Mouse (Mus musculus): ENCODE results near the gene Rmnd1. TPM values are rescaled to one million over a fixed set of nuclear protein-coding genes. Genes with fewer than 3 reads are reported as not detected.

Gene Rmnd1
- total RNA-seq, 4 experiments from 2014 or later = 26.1 to 35.1 (median 30.8) TPM

DNA sequence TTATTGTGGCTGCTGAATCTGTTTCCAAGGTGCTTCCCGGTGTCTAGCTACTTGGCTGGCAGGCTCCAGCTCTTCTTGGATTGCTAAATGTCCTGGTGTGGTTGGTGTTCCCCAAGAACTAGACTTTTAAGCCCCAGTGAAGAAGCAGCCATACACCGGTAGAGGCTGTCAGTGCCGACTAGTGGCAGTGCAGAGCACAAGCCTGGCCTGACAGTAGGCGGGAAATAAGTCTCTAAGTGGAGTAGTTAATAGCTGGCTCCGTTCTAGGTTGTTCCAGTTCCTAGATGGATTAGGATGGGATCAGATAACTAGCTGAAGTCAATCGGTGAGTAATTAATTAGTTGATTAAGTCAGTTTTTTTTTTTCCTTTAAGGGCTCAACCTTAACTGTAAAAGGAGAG, 40.3 kb downstream of the Rmnd1 start:
- DNase-seq (ENCODE audit: low spot score in 2 of 2) = no peak

DNA sequence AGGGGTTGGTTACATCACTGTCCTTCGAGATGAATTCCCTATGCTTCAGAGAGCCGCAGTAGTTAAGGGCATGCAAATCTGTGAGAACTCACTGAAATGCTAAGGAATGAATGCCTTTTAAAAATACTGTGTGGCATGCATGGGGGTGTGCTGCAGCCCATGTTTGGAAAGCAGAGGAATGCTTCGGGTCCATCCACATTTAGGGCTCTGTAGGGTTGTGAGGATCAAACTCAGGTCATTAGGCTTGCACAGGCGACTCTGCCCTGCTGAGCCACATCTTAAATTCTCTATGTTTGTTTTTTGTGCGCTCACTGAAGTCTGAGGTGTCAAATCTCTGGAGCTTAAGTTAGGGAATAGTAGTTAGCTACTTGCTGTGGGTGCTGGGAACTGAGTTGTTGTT, 41.1 kb downstream of the Rmnd1 start:
- DNase-seq (ENCODE audit: low spot score in 2 of 2) = no peak

DNA sequence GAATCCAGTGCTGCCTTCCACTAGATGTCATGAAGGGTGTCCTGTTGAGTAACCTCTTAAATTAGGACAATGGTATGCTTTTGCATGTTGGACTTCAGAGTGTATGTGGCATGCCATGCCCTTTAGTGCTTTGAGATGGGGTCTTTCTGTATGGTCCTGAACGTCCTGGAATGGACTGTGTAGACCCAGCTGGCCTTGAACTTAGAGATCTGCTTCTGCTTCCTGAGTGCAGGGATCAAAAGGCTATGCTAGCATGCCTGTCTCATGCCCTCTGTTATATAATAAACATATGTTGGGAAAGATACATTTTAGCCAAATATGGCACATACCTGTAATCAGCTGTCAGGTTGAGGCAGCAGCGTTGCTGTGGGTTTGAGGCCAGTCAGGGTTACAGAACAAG, 41.6 kb downstream of the Rmnd1 start:
- DNase-seq (ENCODE audit: low spot score in 2 of 2) = no peak

DNA sequence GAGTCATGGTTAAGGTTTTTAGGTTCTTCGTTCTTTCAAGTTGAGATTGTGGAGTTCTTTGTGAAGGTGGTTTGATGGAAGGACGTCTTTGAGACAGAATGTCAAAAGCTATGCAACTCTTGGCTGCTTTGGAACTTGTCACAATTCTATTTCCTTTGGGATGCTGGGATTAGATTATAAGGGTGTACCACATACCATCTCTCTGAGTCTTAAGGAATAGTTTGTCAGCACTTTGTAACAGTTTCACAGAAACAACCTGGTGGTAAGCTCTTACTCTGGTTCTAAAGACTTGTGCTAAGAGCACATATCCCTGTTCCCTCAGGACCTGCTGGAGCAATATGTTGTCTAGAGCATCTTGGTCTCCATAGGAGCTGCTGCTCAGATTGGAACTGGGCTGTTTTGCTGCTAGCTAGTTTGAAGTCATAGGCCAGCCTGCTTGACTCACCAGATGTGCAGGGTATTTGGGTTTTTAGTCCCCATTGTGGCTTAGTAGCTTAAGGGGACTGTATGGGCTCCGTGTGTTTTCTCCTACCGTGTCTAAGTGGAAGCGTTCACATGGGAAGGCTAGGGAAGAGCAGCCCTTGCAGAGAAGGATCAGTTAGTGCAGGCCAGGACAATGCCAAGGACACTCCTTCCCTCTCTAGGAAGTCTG, 42.6 kb downstream of the Rmnd1 start:
- DNase-seq (ENCODE audit: low spot score in 2 of 2) = no peak

DNA sequence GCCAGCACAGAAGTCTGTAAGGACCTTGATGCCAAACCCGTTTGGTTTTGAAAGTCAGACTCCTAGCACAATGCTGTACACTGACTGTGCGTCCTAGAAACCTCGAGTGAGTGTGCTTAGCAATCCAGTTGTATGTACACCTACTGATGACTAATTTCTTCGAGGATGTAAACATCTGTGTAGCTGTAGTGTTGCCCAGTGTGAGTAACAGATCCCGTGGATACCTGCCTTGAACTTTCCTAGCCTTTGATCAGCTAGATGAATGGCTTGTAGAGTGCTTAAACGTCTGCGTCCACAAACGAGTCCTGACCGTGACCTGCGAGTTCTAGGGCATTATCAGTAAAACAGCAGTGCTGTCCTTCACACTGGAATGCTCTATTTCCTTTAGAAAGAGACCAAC, 43.2 kb downstream of the Rmnd1 start:
- DNase-seq (ENCODE audit: low spot score in 2 of 2) = no peak

DNA sequence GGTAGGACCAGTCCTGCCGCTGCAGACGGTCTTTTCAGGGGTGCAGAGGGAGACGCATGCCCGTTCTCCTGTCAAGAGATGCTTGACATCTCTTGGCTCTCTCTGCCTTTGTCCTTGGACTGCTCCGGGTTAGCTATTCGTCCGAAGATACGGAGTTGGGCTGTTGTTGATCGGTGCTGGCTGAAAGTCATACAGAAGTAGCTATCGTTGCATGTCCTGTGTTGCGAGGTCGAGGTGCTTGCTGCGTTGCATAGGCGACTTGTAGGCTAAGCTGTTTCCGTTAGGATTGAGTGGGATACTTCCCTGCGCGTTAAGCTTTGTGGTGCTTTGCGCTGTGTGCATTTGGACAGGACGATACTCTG, 43.8 kb downstream of the Rmnd1 start:
- DNase-seq (ENCODE audit: low spot score in 2 of 2) = no peak

DNA sequence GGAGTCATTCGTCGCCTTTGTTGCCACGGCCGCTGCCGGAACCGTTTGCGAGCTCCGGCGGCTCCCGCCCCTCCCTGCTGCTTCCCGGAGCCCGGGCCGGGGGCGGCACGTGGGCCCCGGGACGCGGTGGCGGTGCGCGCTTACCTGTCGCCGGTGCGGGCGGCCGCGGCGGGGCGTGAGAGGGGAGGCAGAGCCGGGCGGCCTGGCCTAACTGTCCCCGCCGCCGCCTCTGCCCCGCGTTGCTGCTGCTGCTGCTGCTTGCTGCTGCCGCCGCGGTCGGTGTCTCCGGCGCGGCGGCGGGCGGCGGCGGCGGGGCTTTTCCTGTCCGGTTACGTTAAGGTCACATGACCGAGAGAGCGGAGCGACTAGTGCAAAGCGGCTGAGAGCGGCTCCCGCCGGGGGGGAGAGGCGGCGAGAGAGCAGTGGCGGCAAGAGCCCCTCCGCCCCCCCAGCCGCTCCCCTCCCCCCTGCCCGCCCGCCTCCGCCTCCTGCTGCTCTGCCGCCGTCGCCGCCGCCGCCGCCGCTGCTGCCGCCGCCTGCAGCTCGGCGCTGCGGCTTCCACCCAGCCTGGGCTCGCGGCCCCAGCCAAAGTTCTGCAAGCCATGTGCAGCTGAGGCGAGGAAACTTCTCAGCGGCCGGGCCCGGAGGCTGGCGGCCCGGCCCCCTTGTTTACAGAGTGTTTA, 44.3 kb downstream of the Rmnd1 start, which contains the start of gene Zbtb2:
TSS of gene Zbtb2 (minus strand) at position 408 of the 683 bp plus-strand sequence.
- DNase-seq (ENCODE audit: low spot score in 2 of 2) = peak; percentile 25 to 44

DNA sequence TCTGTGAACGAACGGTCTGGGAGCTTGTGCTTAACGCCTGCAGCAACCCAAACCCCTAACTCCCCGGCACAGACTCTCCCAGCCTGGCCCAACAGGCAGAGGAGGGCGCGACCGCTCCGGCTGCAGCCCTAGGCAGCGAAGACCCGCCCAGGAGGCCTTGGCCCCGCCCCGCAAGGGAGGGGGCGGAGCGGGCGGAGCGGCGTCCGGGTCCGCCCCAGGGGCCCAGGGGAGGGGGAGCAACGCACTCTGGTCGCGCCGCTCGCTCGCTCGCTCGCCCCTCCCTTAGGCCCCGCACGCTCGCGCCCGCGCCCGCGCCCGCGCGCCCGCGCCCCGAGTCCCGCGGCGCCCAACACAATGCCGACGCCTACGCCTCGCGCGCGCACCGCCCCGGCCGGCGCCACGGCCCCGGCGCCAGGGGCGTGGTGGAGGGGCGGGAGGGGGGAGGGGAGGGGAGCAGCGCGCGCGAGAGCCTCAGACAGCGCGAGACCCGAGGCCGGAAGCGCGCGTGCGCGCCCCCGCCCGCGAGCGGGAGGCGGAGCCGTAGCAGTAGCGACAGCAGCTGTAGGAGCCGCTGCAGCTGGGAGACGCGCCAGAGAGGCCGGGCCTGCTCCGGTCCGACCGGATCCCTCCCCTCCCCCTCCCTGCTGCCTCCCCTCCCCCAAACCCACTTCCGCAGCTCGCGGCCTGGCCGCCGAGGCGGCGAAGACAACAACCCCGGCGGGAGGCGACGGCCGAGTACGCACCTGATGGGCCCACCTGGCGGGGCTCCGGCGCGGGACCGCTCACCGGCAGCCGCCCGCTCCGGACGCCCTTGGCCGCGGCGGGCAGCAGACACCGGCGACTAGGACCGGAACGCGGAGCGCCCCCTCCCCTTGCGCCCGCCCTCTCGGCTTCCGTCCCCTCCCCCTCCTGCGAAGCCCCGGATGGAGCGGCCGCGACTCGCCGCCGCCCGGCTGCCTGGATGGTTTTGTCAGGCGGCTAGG, 45.3 kb downstream of the Rmnd1 start:
- DNase-seq (ENCODE audit: low spot score in 2 of 2) = peak; percentile 93 to 97

DNA sequence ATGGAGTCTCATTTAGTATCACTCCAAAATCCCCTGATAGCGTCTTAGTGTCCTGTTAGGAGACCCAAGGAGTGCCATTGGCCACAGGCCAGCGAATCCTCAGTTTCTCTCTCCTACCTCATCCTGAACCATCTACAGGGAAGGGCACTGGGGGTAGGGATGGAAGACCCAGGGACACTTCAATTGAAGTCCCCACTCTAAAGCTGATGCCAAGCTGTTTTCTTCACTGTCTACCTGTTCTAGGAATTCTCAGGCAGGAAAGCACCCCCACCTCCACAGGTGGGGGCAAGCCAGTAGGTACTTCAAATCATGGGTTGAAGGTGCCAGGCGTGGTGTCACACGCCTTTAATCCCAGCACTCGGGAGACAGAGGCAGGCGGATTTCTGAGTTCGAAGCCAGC, 47.9 kb downstream of the Rmnd1 start:
- no peak for DNase-seq (ENCODE audit: low spot score in 2 of 2)

DNA sequence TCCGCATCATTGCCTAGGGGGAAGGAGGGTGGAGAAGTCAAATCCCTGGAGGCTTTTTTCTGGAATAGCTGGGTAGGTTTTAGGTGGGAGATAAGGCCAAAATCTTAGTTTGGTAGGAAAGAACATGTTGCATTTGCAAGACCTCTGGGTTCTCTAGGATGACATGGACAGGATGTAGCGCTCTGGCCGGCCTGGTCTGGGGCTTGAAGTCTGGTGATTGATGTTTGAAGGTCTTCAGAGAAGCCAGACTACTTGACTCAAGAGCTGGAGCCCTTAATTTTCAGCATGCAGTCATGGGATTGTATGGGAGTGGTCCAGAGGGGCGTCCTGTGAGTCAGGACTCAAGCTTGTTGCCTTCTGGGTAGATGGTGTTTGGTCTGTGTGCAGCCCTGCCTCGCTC, 51.4 kb downstream of the Rmnd1 start:
- no peak for DNase-seq (ENCODE audit: low spot score in 2 of 2)

DNA sequence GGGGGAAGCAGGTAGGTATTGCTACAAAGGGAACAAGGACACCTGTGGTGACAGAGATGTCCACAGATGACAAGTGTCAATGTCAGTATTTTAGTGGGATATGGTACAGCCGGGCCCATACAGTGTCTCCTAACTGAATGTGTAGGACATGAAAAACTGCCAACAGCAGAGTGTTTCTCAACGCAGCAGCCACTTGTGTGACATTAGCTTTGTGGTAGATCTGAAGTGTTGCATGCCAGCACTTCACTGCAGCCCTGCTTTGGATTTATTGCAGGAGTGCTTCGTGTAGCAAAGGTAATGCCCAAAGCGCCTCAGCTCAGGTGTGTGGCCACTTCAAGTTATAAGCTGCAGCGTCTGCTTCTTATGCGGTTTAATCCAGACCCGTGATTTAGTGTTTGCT, 55.3 kb downstream of the Rmnd1 start:
- DNase-seq (ENCODE audit: low spot score in 2 of 2) = no peak

DNA sequence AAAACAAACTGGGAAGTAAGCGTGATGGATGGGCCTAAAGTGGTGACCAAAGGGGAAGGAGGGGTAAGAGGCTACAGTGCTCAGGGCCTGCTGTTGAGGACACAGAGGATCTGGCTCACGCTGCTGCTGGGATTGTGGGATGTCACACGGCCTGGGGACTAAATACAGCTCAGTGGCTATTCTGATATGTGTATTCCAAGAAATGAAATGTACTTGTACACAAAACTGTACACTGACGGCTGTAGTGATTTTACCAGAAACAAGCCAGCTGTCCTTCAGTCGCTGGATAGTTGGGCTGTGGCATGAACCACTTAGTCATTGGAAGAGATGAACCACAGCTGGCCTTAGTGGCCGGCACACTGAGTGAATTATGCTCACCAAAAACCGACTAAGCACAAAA, 55.7 kb downstream of the Rmnd1 start:
- DNase-seq (ENCODE audit: low spot score in 2 of 2) = no peak

DNA sequence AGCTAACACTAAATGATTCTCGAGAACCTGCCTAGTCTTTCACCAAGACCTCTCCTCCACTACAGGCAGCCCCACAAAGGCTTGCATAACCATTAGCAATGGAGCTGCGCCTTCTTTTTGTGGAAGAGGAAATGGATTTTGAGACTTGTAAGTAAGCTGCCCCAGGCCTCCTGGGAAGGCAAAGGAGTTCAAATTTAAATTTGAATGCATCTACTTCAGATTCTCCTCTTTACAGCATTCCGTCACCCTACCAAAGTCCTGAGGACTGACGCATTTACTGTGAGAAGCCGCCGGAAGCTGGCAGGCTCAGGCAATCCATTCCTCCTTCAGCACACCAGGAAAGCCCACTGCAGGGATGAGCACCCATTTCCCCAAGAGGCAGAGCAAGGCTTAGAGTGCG, 56.9 kb downstream of the Rmnd1 start:
- DNase-seq (ENCODE audit: low spot score in 2 of 2) = no peak

DNA sequence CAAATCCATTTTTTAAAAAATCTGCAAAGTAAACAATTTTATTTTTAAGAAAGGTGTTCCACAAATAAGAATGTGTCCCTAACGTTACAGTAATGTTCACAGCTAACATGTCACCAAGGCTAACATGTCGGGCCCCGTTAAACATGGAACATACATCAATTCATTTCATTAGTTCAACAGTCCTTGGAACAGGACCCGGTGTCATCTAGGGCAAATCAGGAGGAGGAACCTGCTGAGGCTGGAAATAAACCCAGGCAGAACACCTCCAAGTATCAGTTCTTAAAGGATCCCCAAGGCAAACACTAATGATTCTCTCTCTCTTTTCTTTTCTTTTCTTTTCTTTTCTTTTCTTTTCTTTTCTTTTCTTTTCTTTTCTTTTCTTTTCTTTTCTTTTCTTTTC, 57.5 kb downstream of the Rmnd1 start:
- no peak for DNase-seq (ENCODE audit: low spot score in 2 of 2)

DNA sequence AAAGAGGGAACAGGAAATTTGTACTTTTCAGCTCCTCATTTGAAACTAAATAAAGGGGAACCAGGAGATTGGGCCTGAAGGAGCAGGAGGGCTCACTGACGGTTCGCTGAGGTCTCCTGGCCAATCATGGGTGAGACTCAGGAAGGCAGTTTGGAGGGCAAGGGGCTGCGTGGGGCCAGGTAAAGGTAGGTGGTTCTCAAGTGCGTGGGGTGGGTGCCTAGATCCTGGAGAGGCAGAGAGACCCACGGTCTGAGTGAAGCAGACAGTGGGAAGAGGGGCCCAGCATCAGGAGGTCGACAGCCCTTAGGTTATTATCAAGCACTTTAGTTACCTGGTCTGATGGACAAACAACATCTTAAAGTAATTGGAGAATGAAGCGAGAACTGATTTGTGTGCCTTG, 57.9 kb downstream of the Rmnd1 start:
- no peak for DNase-seq (ENCODE audit: low spot score in 2 of 2)

DNA sequence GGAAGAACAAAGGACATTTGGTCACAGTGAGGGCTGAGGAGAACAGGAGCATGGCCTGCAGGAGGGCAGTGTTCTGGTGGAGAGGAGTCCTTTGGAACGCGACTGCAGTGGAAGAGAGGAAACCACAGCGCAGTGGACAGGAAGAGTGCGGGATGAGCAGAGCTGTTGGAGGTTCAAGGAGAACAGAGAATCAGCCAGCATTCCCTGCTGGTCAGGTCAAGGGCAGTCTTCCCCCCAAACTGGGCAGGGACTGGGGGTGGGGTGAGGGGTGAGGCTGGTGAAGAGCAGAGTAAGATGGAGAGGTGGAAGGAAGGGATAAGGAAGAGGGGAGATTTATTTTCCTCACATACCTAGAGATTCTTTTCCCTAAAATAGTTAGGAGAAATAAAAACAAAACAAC, 58.6 kb downstream of the Rmnd1 start:
- DNase-seq (ENCODE audit: low spot score in 2 of 2) = no peak

DNA sequence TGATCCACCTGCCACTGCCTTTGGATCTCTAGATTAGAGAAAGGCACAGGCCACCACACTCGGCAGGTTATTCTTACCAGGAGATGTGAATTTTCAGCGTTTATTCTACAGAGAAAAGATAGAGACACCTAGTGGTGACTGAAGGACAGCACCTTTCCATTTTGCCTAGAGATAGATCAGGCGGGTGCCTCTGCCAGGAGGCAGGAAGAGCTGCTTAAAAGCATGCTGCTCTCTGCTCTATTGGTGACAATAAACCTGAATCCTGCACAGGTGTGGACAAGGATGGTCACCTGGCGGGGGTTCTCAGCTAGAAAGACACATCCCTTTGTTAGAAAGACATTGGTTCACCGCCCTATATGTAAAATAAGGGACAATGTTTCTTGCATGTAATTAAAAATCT, 60.2 kb downstream of the Rmnd1 start:
- DNase-seq (ENCODE audit: low spot score in 2 of 2) = no peak

DNA sequence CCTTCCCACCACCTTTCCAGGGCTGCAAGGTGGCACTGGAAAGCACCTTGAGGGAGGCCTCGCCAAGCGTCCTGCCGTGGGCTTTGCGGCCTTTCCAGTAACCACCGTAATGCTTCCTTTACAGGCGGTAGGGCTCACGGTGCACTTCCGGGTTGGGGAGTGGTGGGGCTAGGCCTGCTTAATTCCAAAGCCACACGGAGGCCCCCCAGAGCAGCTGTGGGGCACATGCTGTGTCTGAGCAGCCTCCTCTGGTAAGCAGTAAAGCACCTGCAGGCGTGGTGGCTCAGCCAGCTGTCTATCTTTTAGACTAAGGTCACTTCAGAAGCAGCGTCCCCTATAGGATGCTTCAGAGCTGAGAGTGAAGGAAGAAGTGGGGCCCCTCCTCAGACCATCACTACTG, 62.1 kb downstream of the Rmnd1 start:
- DNase-seq (ENCODE audit: low spot score in 2 of 2) = no peak

DNA sequence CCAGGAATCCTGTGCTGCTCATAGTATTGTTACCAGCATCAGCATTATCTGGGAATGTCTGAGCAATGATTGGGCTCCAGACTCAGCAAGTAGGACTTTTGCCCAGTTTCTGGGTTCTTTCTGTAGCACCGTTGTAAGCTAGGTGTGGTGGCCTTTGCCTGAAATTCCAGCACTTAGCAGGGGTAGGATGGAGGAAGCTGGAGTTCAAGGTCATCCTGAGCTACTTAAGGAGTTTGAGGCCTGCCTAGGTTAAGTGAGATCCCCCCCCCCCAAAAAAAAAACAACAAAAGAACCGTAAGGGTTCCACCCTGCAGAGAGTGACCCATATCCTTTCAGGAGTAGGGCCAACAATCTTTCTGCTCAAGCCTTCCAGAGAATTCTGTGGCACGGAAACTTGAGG, 67.6 kb downstream of the Rmnd1 start:
- DNase-seq (ENCODE audit: low spot score in 2 of 2) = no peak

DNA sequence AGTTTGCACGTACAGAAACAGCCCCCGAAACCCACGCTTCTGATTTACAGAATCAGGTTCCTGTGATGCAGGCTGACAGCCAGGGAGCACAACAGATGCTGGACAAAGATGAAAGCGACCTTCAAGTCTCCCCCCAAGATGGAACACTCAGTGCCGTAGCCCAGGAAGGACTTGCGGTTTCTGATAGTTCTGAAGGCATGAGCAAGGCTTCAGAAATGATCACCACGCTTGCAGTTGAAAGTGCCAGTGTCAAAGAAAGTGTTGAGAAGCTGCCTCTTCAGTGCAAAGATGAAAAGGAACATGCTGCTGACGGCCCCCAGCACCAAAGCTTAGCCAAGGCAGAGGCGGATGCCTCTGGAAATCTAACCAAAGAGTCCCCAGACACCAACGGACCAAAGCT, 74.8 kb downstream of the Rmnd1 start:
- no peak for DNase-seq (ENCODE audit: low spot score in 2 of 2)

DNA sequence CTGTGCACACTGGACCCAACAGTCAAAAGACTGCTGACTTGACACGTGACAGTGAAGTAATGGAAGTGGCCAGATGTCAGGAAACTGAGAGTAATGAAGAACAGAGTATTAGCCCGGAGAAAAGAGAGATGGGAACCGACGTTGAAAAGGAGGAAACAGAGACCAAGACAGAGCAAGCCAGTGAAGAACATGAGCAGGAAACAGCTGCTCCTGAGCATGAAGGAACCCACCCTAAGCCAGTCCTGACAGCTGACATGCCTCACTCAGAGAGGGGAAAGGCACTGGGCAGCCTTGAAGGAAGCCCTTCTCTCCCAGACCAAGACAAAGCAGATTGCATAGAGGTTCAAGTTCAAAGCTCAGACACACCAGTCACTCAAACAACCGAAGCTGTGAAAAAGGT, 75.5 kb downstream of the Rmnd1 start:
- no peak for DNase-seq (ENCODE audit: low spot score in 2 of 2)

DNA sequence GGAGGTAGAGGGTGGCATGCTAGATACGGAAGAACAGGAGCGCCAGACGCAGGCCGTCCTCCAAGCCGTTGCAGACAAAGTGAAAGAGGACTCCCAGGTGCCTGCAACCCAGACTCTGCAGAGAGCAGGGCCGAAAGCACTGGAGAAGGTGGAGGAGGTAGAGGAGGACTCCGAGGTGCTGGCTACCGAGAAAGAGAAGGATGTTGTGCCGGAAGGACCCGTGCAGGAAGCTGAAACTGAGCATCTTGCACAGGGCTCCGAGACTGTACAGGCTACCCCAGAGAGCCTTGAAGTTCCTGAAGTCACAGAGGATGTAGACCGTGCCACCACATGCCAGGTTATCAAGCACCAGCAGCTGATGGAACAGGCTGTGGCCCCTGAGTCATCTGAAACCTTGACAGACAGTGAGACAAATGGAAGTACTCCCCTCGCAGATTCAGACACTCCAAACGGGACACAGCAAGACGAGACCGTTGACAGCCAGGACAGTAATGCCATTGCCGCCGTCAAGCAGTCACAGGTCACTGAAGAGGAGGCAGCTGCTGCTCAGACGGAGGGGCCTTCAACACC, 76.2 kb downstream of the Rmnd1 start:
- no peak for DNase-seq (ENCODE audit: low spot score in 2 of 2)

Measured in gastrocnemius, adult 8-10 months (tissue).